Mouse (Mus musculus): Measurements from ENCODE around the gene Abcc9. TPM values are rescaled to one million over a fixed set of nuclear protein-coding genes. Genes with fewer than 3 reads are reported as not detected.

Abcc9 gene
- total RNA-seq, 2 experiments from 2014 or later, result 236 to 257 TPM

DNA sequence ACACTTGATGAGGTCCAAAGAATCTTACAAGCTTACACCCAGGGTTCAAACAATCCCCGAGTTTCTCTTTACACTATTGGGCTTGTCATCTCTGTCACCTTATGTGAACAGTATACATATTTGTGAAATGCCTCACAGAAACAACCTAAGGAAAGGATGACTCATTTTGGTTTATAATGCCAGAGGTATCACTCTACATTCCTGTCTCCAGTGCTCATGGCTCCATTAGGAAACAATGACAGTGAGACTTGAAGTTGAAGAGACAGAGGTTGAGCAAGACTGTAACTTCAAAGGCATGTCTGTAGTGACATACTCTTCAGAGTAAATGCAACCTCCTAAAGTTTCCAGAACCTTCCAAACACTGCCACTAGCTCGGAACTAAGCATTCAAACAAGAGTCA lies 153.7 kb downstream of the Abcc9 start:
- DNase-seq, result no peak

GRCm38 (mm10) chr6:142545132-142545531 lies 157.0 kb downstream of the Abcc9 start:
- peak; percentile 42 to 49 for DNase-seq

GRCm38 (mm10) chr6:142543648-142544047 lies 158.5 kb downstream of the Abcc9 start:
- DNase-seq, result no peak

GRCm38 (mm10) chr6:142542800-142543175 lies 159.3 kb downstream of the Abcc9 start:
- no peak for DNase-seq

GRCm38 (mm10) chr6:142542082-142542799 lies 159.9 kb downstream of the Abcc9 start:
- no peak for DNase-seq

- DNase-seq, result no peak
These were observed 161.5 kb downstream of the Abcc9 start for GRCm38 (mm10) chr6:142540561-142541160.

DNA sequence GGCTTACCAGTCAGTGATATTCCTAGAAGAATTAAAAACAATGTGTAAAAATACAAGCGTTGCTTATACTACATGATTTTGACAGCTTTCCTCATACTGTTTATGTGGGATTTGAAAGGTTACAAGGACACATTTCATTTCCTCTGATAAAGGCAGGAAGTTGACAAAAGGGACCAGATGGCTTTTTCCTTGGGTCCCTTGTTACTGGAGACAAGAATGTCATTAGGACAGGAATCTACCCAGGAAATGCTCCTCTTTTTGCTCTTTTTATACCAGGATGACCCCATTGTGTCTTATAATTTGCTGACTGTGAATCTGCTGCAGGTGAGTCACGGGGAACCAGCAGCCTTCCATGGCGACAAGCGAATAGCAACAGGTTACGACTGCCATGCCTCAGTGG lies 162.0 kb downstream of the Abcc9 start:
- no peak for DNase-seq

- peak; percentile 55 to 71 for DNase-seq
These were observed 163.6 kb downstream of the Abcc9 start for GRCm38 (mm10) chr6:142538503-142538902.

Other genes starting within 250 kb of the Abcc9 start
- 1 to 10 TPM in 1 of 2 experiments, not detected in 1; 1.5 TPM for gene Gys2, start 229.2 kb downstream of the Abcc9 start, total RNA-seq (2021)
- gene Ldhb, start 194.4 kb downstream of the Abcc9 start, total RNA-seq (2021), result 1,000 to 10,000 TPM; 3,158 to 3,186 TPM
- 10 to 100 TPM; 15.8 to 19.6 TPM for gene Kcnj8, start 130.7 kb downstream of the Abcc9 start, total RNA-seq (2021)
- gene Cmas, start 54.4 kb upstream of the Abcc9 start, total RNA-seq (2021), result 10 to 100 TPM; 30.6 to 35.1 TPM
- gene Sult6b2, start 102.2 kb upstream of the Abcc9 start, total RNA-seq (2021), result not detected

Measured in heart, adult 18-20 months (tissue).